Mouse (Mus musculus): Measurements from ENCODE around the gene Arrb1. TPM values are rescaled to one million over a fixed set of nuclear protein-coding genes. Genes with fewer than 3 reads are reported as not detected.
"Not testable (repeated sequence)": the region's sequence is repeated elsewhere in the genome, so short reads cannot be mapped to it uniquely, and the experiment has no call there.

The Arrb1 gene
- 97.2 and 101 TPM in 2 replicates for polyA plus RNA-seq (2015; fragmentation: Nextera tagmentation; extraction: Ambion mirVana)

GRCm38 (mm10) chr7:99534901-99535735 is at the start of gene Arrb1:
Arrb1 (plus strand) TSS chr7:99535466.
- H3K36me3 ChIP-seq (replicated peaks): 0 out of 2 replicates have a peak, but pooled peaks cover 7% of the 10 kb centered on the region
- no peaks in the 10 kb centered on the region for H3K9me3 ChIP-seq (replicated peaks)
- ATAC-seq (ENCODE audit: insufficient read depth): peak; percentile 85
- H3K4me3 ChIP-seq (replicated peaks): peak within 1 kb of the TSS; percentile 87
- H3K27ac ChIP-seq (replicated peaks): peak within 1 kb of the TSS; percentile 94
- H3K9ac ChIP-seq: peak within 1 kb of the TSS; percentile 95
- no peaks in the 10 kb centered on the region for H3K27me3 ChIP-seq
- H3K4me2 ChIP-seq: peak within 1 kb of the TSS; percentile 97
- under 1% methylated on average over 68 of the region's 68 CpGs for WGBS (ENCODE audit: insufficient replicate concordance)
- peaks cover 99% of the 10 kb centered on the region for H3K4me1 ChIP-seq (replicated peaks)

- WGBS (ENCODE audit: insufficient replicate concordance): 77% methylated on average over 5 of the region's 5 CpGs
- H3K27ac ChIP-seq (replicated peaks): no peak overlapping the region
- H3K9me3 ChIP-seq (replicated peaks): no peaks in the 10 kb centered on the region
- H3K36me3 ChIP-seq (replicated peaks): no peaks in the 10 kb centered on the region
- H3K4me2 ChIP-seq: no peak overlapping the region
- H3K27me3 ChIP-seq: 0 out of 2 replicates have a peak, but pooled peaks cover 6% of the 10 kb centered on the region
- no peak overlapping the region for H3K9ac ChIP-seq
- no peak overlapping the region for H3K4me3 ChIP-seq (replicated peaks)
- no peaks in the 10 kb centered on the region for H3K4me1 ChIP-seq (replicated peaks)
- no peak for ATAC-seq (ENCODE audit: insufficient read depth)
These were observed 45.6 kb upstream of the Arrb1 start for GRCm38 (mm10) chr7:99489708-99490107.

GRCm38 (mm10) chr7:99499128-99499527 is 36.1 kb upstream of the Arrb1 start:
- no peak overlapping the region for H3K4me3 ChIP-seq (replicated peaks)
- no peaks in the 10 kb centered on the region for H3K9me3 ChIP-seq (replicated peaks)
- no peak overlapping the region for H3K4me2 ChIP-seq
- peaks cover 23% of the 10 kb centered on the region for H3K4me1 ChIP-seq (replicated peaks)
- no peak overlapping the region for H3K27ac ChIP-seq (replicated peaks)
- ATAC-seq (ENCODE audit: insufficient read depth): no peak
- 69% methylated on average over 1 of the region's 1 CpGs for WGBS (ENCODE audit: insufficient replicate concordance)
- no peaks in the 10 kb centered on the region; the same call in 1 of the 2 replicates for H3K27me3 ChIP-seq
- no peak overlapping the region for H3K9ac ChIP-seq
- H3K36me3 ChIP-seq (replicated peaks): no peaks in the 10 kb centered on the region

GRCm38 (mm10) chr7:99500201-99500600 is 35.1 kb upstream of the Arrb1 start:
- H3K9me3 ChIP-seq (replicated peaks): no peaks in the 10 kb centered on the region
- no peaks in the 10 kb centered on the region for H3K36me3 ChIP-seq (replicated peaks)
- H3K27ac ChIP-seq (replicated peaks): peak overlapping the region; percentile 91
- ATAC-seq (ENCODE audit: insufficient read depth): peak; percentile 67
- no peak overlapping the region for H3K4me3 ChIP-seq (replicated peaks)
- H3K9ac ChIP-seq: peak overlapping the region; percentile 26; the same call in 1 of the 2 replicates
- WGBS (ENCODE audit: insufficient replicate concordance): 2% methylated on average over 8 of the region's 8 CpGs
- no peaks in the 10 kb centered on the region; the same call in 1 of the 2 replicates for H3K27me3 ChIP-seq
- H3K4me1 ChIP-seq (replicated peaks): peaks cover 23% of the 10 kb centered on the region
- H3K4me2 ChIP-seq: peak overlapping the region; percentile 44; the same call in 1 of the 2 replicates

GRCm38 (mm10) chr7:99500655-99501054 is 34.6 kb upstream of the Arrb1 start:
- peak overlapping the region; percentile 44 for H3K4me2 ChIP-seq
- H3K36me3 ChIP-seq (replicated peaks): no peaks in the 10 kb centered on the region
- ATAC-seq (ENCODE audit: insufficient read depth): peak; percentile 97
- H3K27me3 ChIP-seq: no peaks in the 10 kb centered on the region; the same call in 1 of the 2 replicates
- peak overlapping the region; percentile 91 for H3K27ac ChIP-seq (replicated peaks)
- WGBS (ENCODE audit: insufficient replicate concordance): 27% methylated on average over 5 of the region's 5 CpGs
- peaks cover 27% of the 10 kb centered on the region for H3K4me1 ChIP-seq (replicated peaks)
- peak overlapping the region; percentile 26 for H3K9ac ChIP-seq
- no peaks in the 10 kb centered on the region for H3K9me3 ChIP-seq (replicated peaks)
- no peak overlapping the region for H3K4me3 ChIP-seq (replicated peaks)

GRCm38 (mm10) chr7:99501148-99501547 is 34.1 kb upstream of the Arrb1 start:
- H3K4me3 ChIP-seq (replicated peaks): 0 out of 2 replicates have a peak overlapping the region, but pooled peaks have one; percentile 1
- ATAC-seq (ENCODE audit: insufficient read depth): peak; percentile 96
- peaks cover 27% of the 10 kb centered on the region for H3K4me1 ChIP-seq (replicated peaks)
- peak overlapping the region; percentile 48 for H3K4me2 ChIP-seq
- WGBS (ENCODE audit: insufficient replicate concordance): 46% methylated on average over 1 of the region's 1 CpGs
- H3K9me3 ChIP-seq (replicated peaks): no peaks in the 10 kb centered on the region
- H3K9ac ChIP-seq: no peak overlapping the region
- no peaks in the 10 kb centered on the region for H3K36me3 ChIP-seq (replicated peaks)
- peak overlapping the region; percentile 78 for H3K27ac ChIP-seq (replicated peaks)
- no peaks in the 10 kb centered on the region; the same call in 1 of the 2 replicates for H3K27me3 ChIP-seq

GRCm38 (mm10) chr7:99504556-99504955 is 30.7 kb upstream of the Arrb1 start:
- no peak overlapping the region for H3K9ac ChIP-seq
- no peaks in the 10 kb centered on the region for H3K27me3 ChIP-seq
- H3K9me3 ChIP-seq (replicated peaks): no peaks in the 10 kb centered on the region
- no peak overlapping the region for H3K4me3 ChIP-seq (replicated peaks)
- H3K27ac ChIP-seq (replicated peaks): no peak overlapping the region
- no peak for ATAC-seq (ENCODE audit: insufficient read depth)
- no peaks in the 10 kb centered on the region for H3K36me3 ChIP-seq (replicated peaks)
- H3K4me1 ChIP-seq (replicated peaks): peaks cover 34% of the 10 kb centered on the region
- H3K4me2 ChIP-seq: no peak overlapping the region

GRCm38 (mm10) chr7:99508187-99508586 is 27.1 kb upstream of the Arrb1 start:
- ATAC-seq (ENCODE audit: insufficient read depth): peak; percentile 49
- not testable (repeated sequence) for H3K9ac ChIP-seq; H3K4me3 ChIP-seq (replicated peaks); H3K36me3 ChIP-seq (replicated peaks); H3K9me3 ChIP-seq (replicated peaks); H3K27ac ChIP-seq (replicated peaks); H3K27me3 ChIP-seq; H3K4me2 ChIP-seq
- WGBS (ENCODE audit: insufficient replicate concordance): 6% methylated on average over 2 of the region's 2 CpGs
- peaks cover 18% of the 10 kb centered on the region; the same call in 1 of the 2 replicates for H3K4me1 ChIP-seq (replicated peaks)

- Histone ChIP-seq H3K4me2 (no peak overlapping the region), H3K9ac (no peak overlapping the region), H3K36me3 (replicated peaks) (no peaks in the 10 kb centered on the region), H3K4me1 (replicated peaks) (peaks cover 17% of the 10 kb centered on the region; the same call in 1 of the 2 replicates), H3K27ac (replicated peaks) (no peak overlapping the region), H3K27me3 (no peaks in the 10 kb centered on the region), H3K9me3 (replicated peaks) (no peaks in the 10 kb centered on the region), H3K4me3 (replicated peaks) (no peak overlapping the region)
- 37% methylated on average over 8 of the region's 8 CpGs for WGBS (ENCODE audit: insufficient replicate concordance)
- no peak for ATAC-seq (ENCODE audit: insufficient read depth)
These were observed 25.2 kb upstream of the Arrb1 start for GRCm38 (mm10) chr7:99510087-99510501.

- Histone ChIP-seq H3K27me3 (no peaks in the 10 kb centered on the region), H3K9ac (peak overlapping the region; percentile 25; the same call in 1 of the 2 replicates), H3K4me3 (replicated peaks) (no peak overlapping the region), H3K27ac (replicated peaks) (peak overlapping the region; percentile 89), H3K36me3 (replicated peaks) (no peaks in the 10 kb centered on the region), H3K4me2 (peak overlapping the region; percentile 48), H3K9me3 (replicated peaks) (no peaks in the 10 kb centered on the region), H3K4me1 (replicated peaks) (peaks cover 39% of the 10 kb centered on the region)
- ATAC-seq (ENCODE audit: insufficient read depth): peak; percentile 51
- 49% methylated on average over 9 of the region's 9 CpGs for WGBS (ENCODE audit: insufficient replicate concordance)
These were observed 19.0 kb upstream of the Arrb1 start for GRCm38 (mm10) chr7:99516092-99516813.

- H3K4me3 ChIP-seq (replicated peaks): no peak overlapping the region
- H3K27ac ChIP-seq (replicated peaks): peak overlapping the region; percentile 89
- peak overlapping the region; percentile 39; the same call in 1 of the 2 replicates for H3K9ac ChIP-seq
- H3K27me3 ChIP-seq: no peaks in the 10 kb centered on the region
- 25% methylated on average over 3 of the region's 3 CpGs for WGBS (ENCODE audit: insufficient replicate concordance)
- H3K4me2 ChIP-seq: peak overlapping the region; percentile 48
- H3K4me1 ChIP-seq (replicated peaks): peaks cover 39% of the 10 kb centered on the region
- peak; percentile 91 for ATAC-seq (ENCODE audit: insufficient read depth)
- no peaks in the 10 kb centered on the region for H3K9me3 ChIP-seq (replicated peaks)
- no peaks in the 10 kb centered on the region for H3K36me3 ChIP-seq (replicated peaks)
These were observed 18.5 kb upstream of the Arrb1 start for GRCm38 (mm10) chr7:99516814-99517157.
